Mouse (Mus musculus) cortical plate, adult 2 months (tissue): ENCODE data around the gene Csgalnact2. TPM values are rescaled to one million over a fixed set of nuclear protein-coding genes. Genes with fewer than 3 reads are reported as not detected.

ENCODE experiments used
- H3K27ac ChIP-seq: fragments of 200-500 bp; 2 replicates; pipeline ENCODE4 v1.5.1; 2012; ENCODE audit warnings: low read length, control low read depth, inconsistent platforms; ENCODE audit not compliant: insufficient read depth
- H3K4me1 ChIP-seq: fragments of 200-500 bp; 2 replicates; pipeline ENCODE4 v1.6.1; 2011; ENCODE audit warnings: low read length; ENCODE audit not compliant: control insufficient read depth, insufficient read depth
- H3K4me3 ChIP-seq: fragments of 200-500 bp; 2 replicates; pipeline ENCODE4 v1.5.1; 2011; ENCODE audit warnings: mild to moderate bottlenecking, low read length, control low read depth; ENCODE audit not compliant: insufficient read depth
- CTCF ChIP-seq: fragments of 200-500 bp; IDR thresholded peaks from 2 replicates; pipeline ENCODE4 v1.5.1; 2011; ENCODE audit warnings: mild to moderate bottlenecking, control low read depth, low read length; ENCODE audit not compliant: insufficient read depth; ENCODE audit errors: extremely low read depth
- POLR2A ChIP-seq: fragments of 200-500 bp; IDR thresholded peaks from 2 replicates; pipeline ENCODE4 v1.6.1; 2011; ENCODE audit warnings: mild to moderate bottlenecking, low read length, control low read depth; ENCODE audit not compliant: insufficient read depth; ENCODE audit errors: extremely low read depth
- polyA plus RNA-seq: library from polyadenylated mRNA; depleted of rRNA; stranded (reverse); fragments of >200 nt; gene quantifications from 2 replicates; pipeline ENCODE4 v1.2.3, GENCODE M21; 2012

The Csgalnact2 gene
- polyA plus RNA-seq, 1 experiment = 9.1 TPM

DNA sequence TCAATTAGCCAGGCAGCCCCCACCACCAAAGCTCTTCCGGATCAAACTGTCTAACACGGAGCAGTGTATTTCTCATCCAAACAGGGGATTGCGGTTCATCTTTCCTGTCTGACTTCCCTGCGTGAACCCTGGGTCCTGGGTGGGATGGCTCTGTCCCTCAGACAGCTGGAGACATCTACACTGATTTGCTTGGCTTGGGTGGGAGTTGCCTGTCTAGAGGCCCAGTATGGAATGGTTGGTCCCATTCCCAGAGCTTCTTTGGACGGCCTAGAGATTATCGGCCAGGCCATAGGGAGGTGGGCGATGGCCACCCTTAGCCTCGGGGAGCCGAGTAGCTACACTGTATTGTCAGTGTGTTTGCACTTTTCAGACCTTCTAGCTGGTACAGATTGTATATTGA, 48.1 kb downstream of the Csgalnact2 start:
- no peak overlapping the region for H3K27ac ChIP-seq
- H3K4me1 ChIP-seq = no peaks in the 10 kb centered on the region
- no peak for TF ChIP-seq CTCF
- no peak for TF ChIP-seq POLR2A
- no peak overlapping the region for H3K4me3 ChIP-seq

DNA sequence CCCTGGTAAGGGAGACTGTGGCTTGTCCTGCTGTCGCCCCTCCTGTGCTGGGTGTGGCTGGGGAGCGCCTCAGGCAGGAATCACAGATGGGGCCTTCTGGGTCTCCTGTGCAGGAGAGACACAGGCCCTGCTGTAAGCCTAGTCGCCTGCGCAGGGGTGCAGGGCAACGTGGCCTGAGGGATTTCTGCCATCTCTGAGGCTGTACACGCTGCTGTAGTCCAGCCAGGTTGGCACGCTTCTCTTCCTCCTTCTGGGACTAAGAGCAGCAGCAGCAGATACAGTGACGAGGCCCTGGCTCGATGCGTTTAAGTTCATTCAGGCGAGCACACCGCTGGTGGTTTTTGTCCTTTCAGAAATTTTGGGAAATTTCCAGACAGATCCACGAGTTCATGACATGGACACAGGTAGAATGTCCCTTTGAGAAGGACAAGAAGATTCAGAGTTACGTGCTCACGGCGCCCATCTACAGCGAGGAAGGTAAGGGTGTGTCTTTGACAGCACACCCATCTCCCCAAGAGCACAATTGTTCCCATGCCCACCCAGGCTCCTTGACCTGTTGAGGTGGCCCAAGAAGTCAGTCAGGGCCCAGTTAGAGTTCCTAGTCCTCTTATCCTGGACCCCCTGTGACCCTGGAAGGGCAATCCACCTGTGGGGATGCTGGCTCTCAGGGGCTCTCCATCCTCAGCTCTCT, 50.0 kb downstream of the Csgalnact2 start:
- no peak overlapping the region for H3K4me3 ChIP-seq
- no peak overlapping the region for H3K27ac ChIP-seq
- TF ChIP-seq CTCF (no peak), POLR2A (no peak)
- H3K4me1 ChIP-seq = no peaks in the 10 kb centered on the region

GRCm38 (mm10) chr6:118087955-118088354, 51.0 kb downstream of the Csgalnact2 start:
- H3K4me1 ChIP-seq = no peaks in the 10 kb centered on the region
- H3K4me3 ChIP-seq = no peak overlapping the region
- no peak overlapping the region for H3K27ac ChIP-seq
- TF ChIP-seq CTCF = 0 out of 2 replicates have a peak, but pooled peaks have one; percentile 30
- no peak for TF ChIP-seq POLR2A

GRCm38 (mm10) chr6:118084596-118084995, 54.3 kb downstream of the Csgalnact2 start:
- TF ChIP-seq CTCF = no peak
- no peak for TF ChIP-seq POLR2A
- Histone ChIP-seq H3K4me1 (no peaks in the 10 kb centered on the region), H3K4me3 (no peak overlapping the region), H3K27ac (no peak overlapping the region)

DNA sequence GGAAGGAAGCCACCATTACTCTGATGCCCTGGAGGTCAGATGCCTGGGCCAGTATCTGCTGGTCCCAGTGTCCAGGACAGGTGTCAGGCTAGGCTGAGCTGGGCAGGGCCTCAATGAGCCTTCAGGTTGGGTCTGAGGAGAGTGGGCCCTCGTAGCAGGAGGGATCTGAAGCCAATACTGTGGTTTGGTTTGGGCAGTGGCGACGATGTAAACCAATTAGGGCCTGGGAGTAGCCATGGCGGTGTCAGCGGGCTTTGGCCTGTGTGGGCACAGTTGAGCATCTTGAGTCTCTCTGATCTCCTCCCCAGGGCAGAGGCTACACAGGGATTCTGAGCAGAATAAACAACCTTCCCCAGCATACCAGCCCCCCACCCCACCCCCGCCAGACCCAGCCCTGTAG, 55.3 kb downstream of the Csgalnact2 start:
- Histone ChIP-seq H3K4me3 (no peak overlapping the region), H3K4me1 (no peaks in the 10 kb centered on the region), H3K27ac (no peak overlapping the region)
- TF ChIP-seq CTCF = no peak
- no peak for TF ChIP-seq POLR2A

DNA sequence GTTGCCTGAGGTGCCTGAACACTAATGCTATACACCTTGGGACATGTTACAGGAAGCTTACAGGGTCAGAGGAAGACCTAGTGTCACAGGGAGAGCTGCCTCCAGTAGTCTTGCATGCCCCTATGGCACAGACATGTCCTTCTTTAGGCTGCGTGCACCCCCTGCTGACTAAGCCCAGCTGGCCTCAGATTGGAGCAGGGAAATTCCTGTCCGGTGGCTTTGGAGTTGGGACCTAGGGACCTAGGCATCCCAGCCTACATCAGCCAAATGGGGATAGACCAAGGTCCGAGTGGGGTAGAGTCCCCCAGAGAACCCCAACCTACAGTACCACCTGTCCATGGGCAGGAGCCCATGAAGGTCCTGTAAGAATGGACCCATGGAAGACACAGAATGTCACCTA, 56.6 kb downstream of the Csgalnact2 start:
- H3K4me1 ChIP-seq = peaks cover 2% of the 10 kb centered on the region; the same call in 1 of the 2 replicates
- TF ChIP-seq POLR2A = no peak
- no peak for TF ChIP-seq CTCF
- H3K27ac ChIP-seq = no peak overlapping the region
- no peak overlapping the region for H3K4me3 ChIP-seq

GRCm38 (mm10) chr6:118080711-118081110, 58.2 kb downstream of the Csgalnact2 start:
- peaks cover 14% of the 10 kb centered on the region for H3K4me1 ChIP-seq
- TF ChIP-seq POLR2A (no peak), CTCF (no peak)
- no peak overlapping the region for H3K27ac ChIP-seq
- no peak overlapping the region for H3K4me3 ChIP-seq

- no peak overlapping the region for H3K27ac ChIP-seq
- H3K4me3 ChIP-seq = no peak overlapping the region
- TF ChIP-seq CTCF = no peak
- no peak for TF ChIP-seq POLR2A
- peaks cover 18% of the 10 kb centered on the region for H3K4me1 ChIP-seq
Measured at GRCm38 (mm10) chr6:118079762-118080465, 59.0 kb downstream of the Csgalnact2 start.

DNA sequence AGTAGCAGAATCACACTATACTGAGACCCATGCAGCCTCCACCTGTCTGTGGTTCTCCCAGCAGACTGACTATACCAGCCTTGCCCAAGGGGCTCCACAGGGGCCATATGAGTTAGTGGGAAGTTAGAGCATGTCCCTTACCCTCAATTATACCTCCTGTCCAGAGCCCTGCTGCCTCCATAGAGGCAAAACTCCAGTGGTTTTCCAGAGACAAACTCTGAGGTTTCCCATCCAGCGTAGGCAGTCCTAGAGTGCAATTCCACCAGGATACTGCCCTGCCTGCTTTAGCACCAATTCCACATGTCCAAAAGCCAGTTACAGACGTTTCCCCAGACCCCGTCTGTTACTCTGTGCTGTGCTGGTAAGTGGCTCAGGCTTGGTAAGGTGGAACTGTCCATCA, 59.6 kb downstream of the Csgalnact2 start:
- peaks cover 18% of the 10 kb centered on the region for H3K4me1 ChIP-seq
- H3K27ac ChIP-seq = no peak overlapping the region
- no peak overlapping the region for H3K4me3 ChIP-seq
- TF ChIP-seq CTCF (no peak), POLR2A (no peak)

DNA sequence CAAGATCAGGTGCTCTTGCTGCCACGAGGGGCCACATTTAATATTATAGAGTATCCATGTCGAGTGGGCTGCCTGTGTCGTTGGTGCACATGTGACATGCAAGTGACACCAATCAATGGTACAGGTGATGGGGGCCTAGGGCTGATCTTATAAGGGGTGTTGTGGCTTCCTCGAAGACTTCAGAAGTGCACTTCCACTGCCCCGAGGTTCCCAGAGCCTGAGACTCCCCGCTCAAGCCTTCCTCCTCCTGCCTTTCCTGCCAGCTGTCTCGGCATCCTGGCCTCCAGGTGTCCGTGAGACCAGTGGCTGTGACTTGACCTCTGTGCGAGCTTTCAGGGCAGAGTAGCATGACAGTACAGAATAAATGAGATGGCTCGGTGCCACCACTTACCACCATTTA, 60.2 kb downstream of the Csgalnact2 start:
- no peak for TF ChIP-seq CTCF
- TF ChIP-seq POLR2A = no peak
- peaks cover 21% of the 10 kb centered on the region for H3K4me1 ChIP-seq
- no peak overlapping the region for H3K4me3 ChIP-seq
- H3K27ac ChIP-seq = no peak overlapping the region
